Mouse (Mus musculus) limb, embryonic 13.5 days (tissue): ENCODE results near the gene Gnb2. TPM values are rescaled to one million over a fixed set of nuclear protein-coding genes. Genes with fewer than 3 reads are reported as not detected.

Experiments
- ATAC-seq: fragments of 200-750 bp; cut with Nextera tagmentation; 2 replicates; pipeline ENCODE4 v1.8.0; 2017; ENCODE audit warnings: low read depth, moderate number of reproducible peaks, moderate TSS enrichment; ENCODE audit not compliant: low FRiP score
- H3K27ac ChIP-seq: fragments of 300-500 bp; sonication (generic); 2 replicates; pipeline ENCODE4 v1.5.1; 2015; ENCODE audit warnings: inconsistent platforms, mild to moderate bottlenecking, moderate library complexity
- H3K27me3 ChIP-seq: fragments of 300-500 bp; sonication (generic); 2 replicates; pipeline ENCODE4 v1.6.1; 2015; ENCODE audit warnings: mild to moderate bottlenecking, inconsistent platforms
- H3K36me3 ChIP-seq: fragments of 300-500 bp; sonication (generic); 2 replicates; pipeline ENCODE4 v1.6.1; 2015; ENCODE audit warnings: inconsistent platforms, mild to moderate bottlenecking, moderate library complexity
- H3K4me1 ChIP-seq: fragments of 300-500 bp; sonication (generic); 2 replicates; pipeline ENCODE4 v1.6.1; 2015; ENCODE audit warnings: inconsistent platforms
- H3K4me2 ChIP-seq: fragments of 300-500 bp; sonication (generic); replicated peaks from 2 replicates; pipeline ENCODE4 v1.6.1; 2015; ENCODE audit warnings: inconsistent platforms, mild to moderate bottlenecking, moderate library complexity
- H3K4me3 ChIP-seq: fragments of 300-500 bp; sonication (generic); 2 replicates; pipeline ENCODE4 v1.5.1; 2015; ENCODE audit warnings: moderate library complexity, mild to moderate bottlenecking, inconsistent platforms
- H3K9ac ChIP-seq: fragments of 300-500 bp; sonication (generic); 2 replicates; pipeline ENCODE4 v1.6.1; 2015; ENCODE audit warnings: mild to moderate bottlenecking, inconsistent platforms
- H3K9me3 ChIP-seq: fragments of 300-500 bp; sonication (generic); 2 replicates; pipeline ENCODE4 v1.6.1; 2016; ENCODE audit warnings: inconsistent platforms
- WGBS: fragments of 180-500 bp; shearing (Covaris S2); methylation state at CpG from one replicate; pipeline ENCODE4 v1.1.7; 2015; 5-methylcytosine and 5-hydroxymethylcytosine counted together
- polyA plus RNA-seq: library from polyadenylated mRNA; unstranded; fragments of >200 nt; fragmentation: Nextera tagmentation; extraction: Ambion mirVana; gene quantifications from 2 replicates; pipeline ENCODE4 v1.2.1, GENCODE M21; 2015

The Gnb2 gene
- polyA plus RNA-seq, 1 experiment from 2014 or later, result 343 TPM

DNA sequence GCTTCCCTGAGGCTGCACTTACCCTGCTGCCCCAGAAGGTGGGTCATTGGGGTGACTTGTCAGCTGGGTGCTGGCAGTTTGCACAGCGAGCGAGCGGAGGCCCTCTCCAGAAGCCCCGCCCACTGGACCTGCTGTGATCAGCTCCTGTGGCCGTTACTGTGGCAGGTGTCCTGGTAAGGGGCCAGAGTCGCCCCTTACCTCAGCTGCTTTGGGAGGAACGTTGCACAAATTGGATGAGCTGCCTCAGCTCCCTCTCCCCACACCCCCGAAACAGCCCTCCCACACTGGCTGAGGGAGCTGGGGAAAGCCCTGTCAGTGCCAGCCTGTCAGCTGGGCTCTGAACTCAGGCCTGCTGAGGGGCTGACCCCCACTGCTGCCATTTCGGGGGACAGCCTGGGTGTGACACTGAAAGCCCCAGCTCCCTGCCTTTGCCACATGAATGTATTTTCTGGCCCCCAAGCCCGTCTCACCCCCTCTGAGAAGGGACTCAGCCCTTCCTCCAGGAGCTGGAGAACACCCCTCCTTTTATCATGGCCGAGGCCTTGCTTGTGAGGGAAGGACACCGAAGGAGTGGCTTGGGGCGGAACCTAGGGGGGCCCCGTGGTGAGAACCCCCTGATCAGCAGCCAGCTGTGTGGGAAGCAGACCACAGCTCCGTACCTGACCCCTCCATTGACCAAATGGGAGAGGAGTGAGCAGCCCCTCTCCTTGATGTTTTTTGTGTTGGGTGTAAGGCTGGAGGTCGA is 6.9 kb downstream of the Gnb2 start:
- Histone ChIP-seq H3K4me2 (no peak overlapping the region), H3K9ac (peak overlapping the region; percentile 15; the same call in 1 of the 2 replicates), H3K9me3 (no peaks in the 10 kb centered on the region), H3K36me3 (peaks cover 84% of the 10 kb centered on the region), H3K27me3 (no peaks in the 10 kb centered on the region), H3K4me3 (no peak overlapping the region), H3K4me1 (peaks cover 35% of the 10 kb centered on the region), H3K27ac (peak overlapping the region; percentile 48; the same call in 1 of the 2 replicates)
- 53% methylated on average over 16 of the region's 16 CpGs for WGBS
- no peak for ATAC-seq

DNA sequence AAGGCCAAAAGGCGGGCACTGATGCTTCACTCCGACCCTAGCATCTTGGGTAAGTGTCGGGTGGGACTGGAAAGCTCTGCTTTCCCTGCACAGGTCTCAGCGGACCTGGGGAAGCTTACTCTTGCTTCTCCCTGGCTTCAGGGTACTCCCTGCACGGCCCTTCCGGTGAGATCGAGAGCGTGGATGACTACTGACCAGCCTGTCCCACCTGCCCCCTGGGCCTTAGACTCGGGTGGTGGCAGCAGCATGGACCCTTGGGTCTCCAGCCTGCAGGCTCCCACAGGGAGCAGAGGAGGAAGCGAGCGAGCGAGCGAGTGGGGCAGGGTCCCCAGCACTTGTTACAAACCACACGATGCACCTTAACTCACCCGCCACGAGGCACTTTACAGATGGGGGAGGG is 7.8 kb downstream of the Gnb2 start:
- WGBS, result 73% methylated on average over 16 of the region's 16 CpGs
- Histone ChIP-seq H3K4me2 (no peak overlapping the region), H3K4me3 (no peak overlapping the region), H3K9me3 (no peaks in the 10 kb centered on the region), H3K27me3 (no peaks in the 10 kb centered on the region), H3K27ac (0 out of 2 replicates have a peak overlapping the region, but pooled peaks have one; percentile 15), H3K4me1 (peaks cover 34% of the 10 kb centered on the region), H3K9ac (no peak overlapping the region), H3K36me3 (peaks cover 92% of the 10 kb centered on the region)
- ATAC-seq, result no peak

DNA sequence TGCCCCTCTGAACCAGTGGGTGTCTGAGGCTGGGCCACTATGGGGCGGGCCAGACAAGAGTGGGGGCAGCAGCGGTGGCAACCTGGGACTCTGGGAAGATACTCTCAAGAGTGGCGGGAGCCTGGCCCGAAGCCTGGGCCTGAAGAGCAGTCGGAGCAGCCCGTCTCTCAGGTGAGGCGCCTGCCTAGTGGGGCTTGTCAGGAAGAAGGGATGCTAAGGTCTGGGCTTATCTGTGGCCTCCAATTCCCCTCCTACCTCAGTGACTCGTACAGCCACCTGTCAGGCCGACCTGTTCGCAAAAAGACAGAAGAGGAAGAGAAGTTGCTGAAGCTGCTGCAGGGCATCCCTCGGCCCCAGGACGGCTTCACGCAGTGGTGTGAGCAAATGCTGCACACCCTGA is 8.6 kb downstream of the Gnb2 start:
- Histone ChIP-seq H3K36me3 (peaks cover 95% of the 10 kb centered on the region), H3K27me3 (no peaks in the 10 kb centered on the region), H3K9ac (no peak overlapping the region), H3K4me3 (no peak overlapping the region), H3K4me1 (peaks cover 25% of the 10 kb centered on the region), H3K27ac (no peak overlapping the region), H3K9me3 (no peaks in the 10 kb centered on the region), H3K4me2 (no peak overlapping the region)
- no peak for ATAC-seq
- 87% methylated on average over 13 of the region's 13 CpGs for WGBS

- WGBS, result 93% methylated on average over 8 of the region's 8 CpGs
- Histone ChIP-seq H3K9me3 (no peaks in the 10 kb centered on the region), H3K36me3 (peaks cover 95% of the 10 kb centered on the region), H3K9ac (no peak overlapping the region), H3K4me2 (no peak overlapping the region), H3K27me3 (no peaks in the 10 kb centered on the region), H3K4me1 (peaks cover 21% of the 10 kb centered on the region), H3K4me3 (no peak overlapping the region), H3K27ac (no peak overlapping the region)
- ATAC-seq, result no peak
These were observed 9.1 kb downstream of the Gnb2 start for GRCm38 (mm10) chr5:137524251-137524515.

GRCm38 (mm10) chr5:137523396-137524250 is 9.7 kb downstream of the Gnb2 start:
- H3K27ac ChIP-seq, result no peak overlapping the region; the same call in 1 of the 2 replicates

GRCm38 (mm10) chr5:137522711-137523110 is 10.6 kb downstream of the Gnb2 start:
- Histone ChIP-seq H3K36me3 (peaks cover 95% of the 10 kb centered on the region), H3K4me3 (no peak overlapping the region), H3K27me3 (no peaks in the 10 kb centered on the region), H3K4me2 (no peak overlapping the region), H3K9ac (no peak overlapping the region), H3K9me3 (no peaks in the 10 kb centered on the region), H3K4me1 (peaks cover 13% of the 10 kb centered on the region), H3K27ac (no peak overlapping the region; the same call in 1 of the 2 replicates)
- ATAC-seq, result no peak
- 80% methylated on average over 11 of the region's 11 CpGs for WGBS

More at GRCm38 (mm10) chr5:137523396-137524250, 9.7 kb downstream of the Gnb2 start:
- no peaks in the 10 kb centered on the region for H3K27me3 ChIP-seq
- no peak overlapping the region for H3K4me3 ChIP-seq
- ATAC-seq, result no peak
- no peak overlapping the region for H3K9ac ChIP-seq
- no peaks in the 10 kb centered on the region for H3K9me3 ChIP-seq
- peaks cover 21% of the 10 kb centered on the region for H3K4me1 ChIP-seq
- H3K4me2 ChIP-seq, result no peak overlapping the region
- peaks cover 95% of the 10 kb centered on the region for H3K36me3 ChIP-seq
- WGBS, result 84% methylated on average over 25 of the region's 25 CpGs

DNA sequence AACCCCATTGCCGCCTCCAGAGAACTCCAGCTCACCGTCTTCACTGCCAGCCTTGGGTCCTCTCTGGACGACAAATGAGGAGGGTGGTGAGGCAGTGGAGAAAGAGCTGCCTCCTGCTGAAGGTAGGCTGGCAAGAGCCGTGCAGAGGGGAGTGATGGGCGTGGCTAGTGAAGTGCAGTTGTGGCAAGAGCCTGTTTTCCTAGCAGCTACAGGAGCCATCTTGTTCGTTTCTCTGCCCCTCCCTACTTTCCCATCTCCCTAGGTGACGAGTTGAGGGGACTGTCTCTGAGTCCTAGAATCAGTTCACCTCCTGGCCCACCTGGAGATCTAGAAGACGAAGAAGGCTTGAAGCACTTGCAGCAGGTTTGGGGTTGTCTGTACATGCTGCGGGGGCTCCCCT is 11.4 kb downstream of the Gnb2 start:
- peaks cover 97% of the 10 kb centered on the region for H3K36me3 ChIP-seq
- H3K9me3 ChIP-seq, result no peaks in the 10 kb centered on the region
- no peak overlapping the region for H3K4me3 ChIP-seq
- H3K9ac ChIP-seq, result no peak overlapping the region
- no peak overlapping the region for H3K4me2 ChIP-seq
- H3K27me3 ChIP-seq, result no peaks in the 10 kb centered on the region
- no peak overlapping the region for H3K27ac ChIP-seq
- peaks cover 7% of the 10 kb centered on the region for H3K4me1 ChIP-seq
- WGBS, result 76% methylated on average over 9 of the region's 9 CpGs
- ATAC-seq, result no peak

GRCm38 (mm10) chr5:137519691-137520550 is 13.4 kb downstream of the Gnb2 start:
- Histone ChIP-seq H3K9me3 (no peaks in the 10 kb centered on the region), H3K4me3 (no peak overlapping the region), H3K36me3 (peaks cover 79% of the 10 kb centered on the region), H3K4me2 (no peak overlapping the region), H3K9ac (no peak overlapping the region), H3K4me1 (peaks cover 10% of the 10 kb centered on the region), H3K27ac (no peak overlapping the region), H3K27me3 (no peaks in the 10 kb centered on the region)
- no peak for ATAC-seq
- 92% methylated on average over 27 of the region's 27 CpGs for WGBS

DNA sequence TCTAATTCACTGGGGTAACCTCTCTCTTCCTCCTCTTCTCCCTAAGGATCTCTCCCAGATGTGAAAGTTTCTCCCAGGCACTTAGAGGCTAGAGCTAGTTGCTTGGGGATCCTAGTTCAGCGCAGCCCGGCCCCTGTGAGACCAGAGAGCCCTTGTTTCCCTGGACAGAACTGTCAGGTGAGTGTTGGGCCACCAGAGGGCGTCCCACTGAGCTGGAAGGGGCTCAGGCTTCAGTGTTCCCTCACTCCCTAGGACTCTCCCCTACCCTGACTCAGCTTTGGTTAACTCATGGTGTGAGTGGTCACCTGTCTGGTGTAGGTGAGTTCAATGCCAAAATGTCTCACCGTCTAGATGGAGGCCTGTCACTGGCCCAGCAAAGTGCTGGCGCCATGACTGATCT is 14.9 kb downstream of the Gnb2 start, which contains the start of gene Gigyf1:
Gene Gigyf1 (plus strand): TSS at position 113 of the 400 bp plus-strand sequence.
- Histone ChIP-seq H3K4me3 (no peak within 1 kb of the TSS), H3K27ac (no peak within 1 kb of the TSS), H3K4me1 (peaks cover 23% of the 10 kb centered on the region), H3K27me3 (no peaks in the 10 kb centered on the region), H3K9ac (no peak within 1 kb of the TSS), H3K36me3 (peaks cover 76% of the 10 kb centered on the region), H3K4me2 (no peak within 1 kb of the TSS), H3K9me3 (no peaks in the 10 kb centered on the region)
- no peak for ATAC-seq
- 75% methylated on average over 5 of the region's 5 CpGs for WGBS

DNA sequence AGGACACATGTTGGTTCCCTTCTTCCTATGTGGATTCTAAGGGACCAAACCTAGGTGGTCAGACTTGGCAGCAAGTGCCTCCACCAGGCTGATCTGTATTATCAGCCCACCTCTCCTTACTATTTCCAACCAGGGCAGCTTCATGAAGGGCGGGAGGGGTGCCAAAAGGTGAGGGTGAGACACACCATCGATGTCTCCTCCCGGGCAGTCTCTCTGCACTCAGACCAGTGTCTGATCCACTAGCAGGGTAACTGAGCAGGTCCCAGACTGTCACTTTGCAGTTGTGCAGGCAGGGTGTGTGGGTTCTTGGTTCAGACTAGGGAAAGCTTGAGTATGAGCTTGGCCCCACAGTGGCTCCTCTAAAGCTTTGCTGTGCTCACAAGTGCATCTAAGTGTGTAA is 18.5 kb downstream of the Gnb2 start:
- ATAC-seq, result no peak
- Histone ChIP-seq H3K27ac (no peak overlapping the region), H3K36me3 (peaks cover 40% of the 10 kb centered on the region), H3K9me3 (no peaks in the 10 kb centered on the region), H3K4me2 (no peak overlapping the region), H3K4me1 (peaks cover 47% of the 10 kb centered on the region), H3K4me3 (no peak overlapping the region), H3K27me3 (no peaks in the 10 kb centered on the region), H3K9ac (no peak overlapping the region)
- WGBS, result 97% methylated on average over 3 of the region's 3 CpGs

- no peak for ATAC-seq
These were observed 19.2 kb downstream of the Gnb2 start for GRCm38 (mm10) chr5:137513951-137514721.

More at GRCm38 (mm10) chr5:137513951-137514721, 19.2 kb downstream of the Gnb2 start:
- H3K9me3 ChIP-seq, result no peaks in the 10 kb centered on the region
- H3K27me3 ChIP-seq, result no peaks in the 10 kb centered on the region
- peaks cover 49% of the 10 kb centered on the region for H3K4me1 ChIP-seq
- no peak overlapping the region for H3K4me3 ChIP-seq
- WGBS, result 89% methylated on average over 12 of the region's 12 CpGs
- H3K9ac ChIP-seq, result peak overlapping the region; percentile 39; the same call in 1 of the 2 replicates
- H3K4me2 ChIP-seq, result no peak overlapping the region
- H3K36me3 ChIP-seq, result peaks cover 33% of the 10 kb centered on the region
- H3K27ac ChIP-seq, result no peak overlapping the region
